Mouse (Mus musculus) liver, embryonic 11.5 days (tissue): ENCODE data around the gene Sgsm3. TPM values are rescaled to one million over a fixed set of nuclear protein-coding genes. Genes with fewer than 3 reads are reported as not detected.

ENCODE experiments used
- ATAC-seq: fragments of 200-750 bp; cut with Nextera tagmentation; replicated peaks from 2 replicates; pipeline ENCODE4 v1.8.0; 2017; ENCODE audit warnings: moderate number of reproducible peaks, mild to moderate bottlenecking, moderate TSS enrichment, moderate library complexity; ENCODE audit not compliant: low FRiP score
- DNase-seq: peaks from one replicate; pipeline ENCODE4 v3.0.0-alpha.2; 2017; ENCODE audit warnings: low spot score
- H3K27ac ChIP-seq: fragments of 300-500 bp; sonication (generic); 2 replicates; pipeline ENCODE4 v1.5.1; 2014; ENCODE audit warnings: mild to moderate bottlenecking, low read depth, low read length, control low read depth
- H3K27me3 ChIP-seq: fragments of 300-500 bp; sonication (generic); replicated peaks from 2 replicates; pipeline ENCODE4 v1.6.1; 2014; ENCODE audit warnings: low read length, mixed read lengths; ENCODE audit not compliant: control insufficient read depth, insufficient read depth
- H3K36me3 ChIP-seq: fragments of 300-500 bp; sonication (generic); 2 replicates; pipeline ENCODE4 v1.6.1; 2014; ENCODE audit warnings: mild to moderate bottlenecking, low read length, moderate library complexity, mixed read lengths; ENCODE audit not compliant: control insufficient read depth, insufficient read depth
- H3K4me1 ChIP-seq: fragments of 300-500 bp; sonication (generic); replicated peaks from 2 replicates; pipeline ENCODE4 v1.6.1; 2014; ENCODE audit warnings: low read length, mixed read lengths; ENCODE audit not compliant: control insufficient read depth, insufficient read depth
- H3K4me2 ChIP-seq: fragments of 300-500 bp; sonication (generic); 2 replicates; pipeline ENCODE4 v1.6.1; 2014; ENCODE audit warnings: mild to moderate bottlenecking, control low read depth, moderate library complexity
- H3K4me3 ChIP-seq: fragments of 300-500 bp; sonication (generic); 2 replicates; pipeline ENCODE4 v1.5.1; 2014; ENCODE audit warnings: low read depth, low read length, control low read depth
- H3K9ac ChIP-seq: fragments of 300-500 bp; sonication (generic); 2 replicates; pipeline ENCODE4 v1.6.1; 2014; ENCODE audit warnings: low read depth, low read length, control low read depth
- H3K9me3 ChIP-seq: fragments of 300-500 bp; sonication (generic); 2 replicates; pipeline ENCODE4 v1.6.1; 2016; ENCODE audit warnings: low read length, inconsistent platforms, mixed read lengths; ENCODE audit not compliant: control insufficient read depth
- WGBS: fragments of 180-500 bp; shearing (Covaris S2); extraction: QIAGEN DNeasy Blood & Tissue Kit; methylation state at CpG from one replicate; pipeline ENCODE4 v1.1.7; 2014; 5-methylcytosine and 5-hydroxymethylcytosine counted together
- polyA plus RNA-seq: library from polyadenylated mRNA; unstranded; fragments of >200 nt; fragmentation: Nextera tagmentation; extraction: Ambion mirVana; gene quantifications from 2 replicates; pipeline ENCODE4 v1.2.1, GENCODE M21; 2014

Sgsm3 gene
- polyA plus RNA-seq, 1 experiment from 2014 or later = 28.8 TPM

DNA sequence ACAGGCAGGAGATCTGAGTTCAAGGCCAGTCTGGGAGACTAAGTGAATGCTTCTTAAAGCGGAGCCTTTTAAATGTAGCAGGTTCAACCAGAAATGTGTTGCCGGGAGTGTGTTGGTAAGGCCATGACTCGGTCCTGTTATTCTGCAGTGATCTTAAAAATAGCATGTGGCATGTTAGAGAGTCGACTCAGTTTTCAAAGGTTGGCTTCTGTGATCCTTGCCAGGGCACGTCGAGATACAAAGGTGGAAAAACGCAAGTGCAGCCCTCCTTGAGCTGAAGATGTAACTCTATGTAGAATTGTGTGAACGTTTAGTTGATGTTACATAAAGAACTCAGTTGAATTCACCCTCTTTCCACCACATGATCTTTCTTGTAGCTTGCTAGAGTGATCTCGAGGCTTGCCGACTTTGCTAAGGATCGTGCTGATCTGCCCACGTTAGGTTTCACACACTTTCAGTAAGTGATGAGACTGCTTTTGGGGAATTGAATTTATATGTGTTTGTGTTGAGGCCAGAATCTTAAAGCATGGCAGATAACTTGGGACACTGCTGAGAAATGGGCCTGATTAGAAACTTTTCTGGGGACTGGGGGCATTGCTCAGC lies 21.6 kb upstream of the Sgsm3 start:
- no peak overlapping the region for H3K4me3 ChIP-seq
- H3K27ac ChIP-seq = no peak overlapping the region
- no peaks in the 10 kb centered on the region for H3K27me3 ChIP-seq
- H3K9ac ChIP-seq = no peak overlapping the region
- DNase-seq (no peak), ATAC-seq (no peak)
- no peaks in the 10 kb centered on the region for H3K9me3 ChIP-seq
- 92% methylated on average over 12 of the region's 12 CpGs for WGBS
- H3K4me1 ChIP-seq = no peaks in the 10 kb centered on the region
- peaks cover 53% of the 10 kb centered on the region for H3K36me3 ChIP-seq
- no peak overlapping the region for H3K4me2 ChIP-seq

DNA sequence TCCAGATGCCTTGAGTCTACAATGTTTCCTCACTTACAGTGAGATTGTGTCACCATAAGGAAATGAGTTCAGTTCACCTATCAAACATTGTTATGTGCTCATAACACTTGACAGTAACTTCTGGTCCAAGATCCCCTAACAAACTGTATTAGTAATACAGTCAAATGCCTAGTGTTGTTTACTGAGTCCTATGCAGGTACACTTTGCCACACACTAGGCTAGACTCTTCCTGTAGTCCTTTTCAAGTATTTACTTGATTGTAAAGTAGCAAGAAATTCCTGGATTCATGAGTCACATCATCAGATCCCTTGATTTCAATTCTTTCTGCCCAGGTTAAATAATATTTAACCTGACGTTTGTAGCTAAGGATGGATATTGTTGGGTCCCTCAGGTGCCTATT lies 8.2 kb upstream of the Sgsm3 start:
- WGBS = 89% methylated on average over 1 of the region's 1 CpGs
- H3K27ac ChIP-seq = no peak overlapping the region
- H3K4me2 ChIP-seq = no peak overlapping the region
- H3K36me3 ChIP-seq = peaks cover 38% of the 10 kb centered on the region
- no peak for DNase-seq
- H3K4me1 ChIP-seq = no peaks in the 10 kb centered on the region; the same call in 1 of the 2 replicates
- no peak for ATAC-seq
- no peak overlapping the region for H3K4me3 ChIP-seq
- no peaks in the 10 kb centered on the region for H3K9me3 ChIP-seq
- no peak overlapping the region for H3K9ac ChIP-seq
- no peaks in the 10 kb centered on the region for H3K27me3 ChIP-seq

DNA sequence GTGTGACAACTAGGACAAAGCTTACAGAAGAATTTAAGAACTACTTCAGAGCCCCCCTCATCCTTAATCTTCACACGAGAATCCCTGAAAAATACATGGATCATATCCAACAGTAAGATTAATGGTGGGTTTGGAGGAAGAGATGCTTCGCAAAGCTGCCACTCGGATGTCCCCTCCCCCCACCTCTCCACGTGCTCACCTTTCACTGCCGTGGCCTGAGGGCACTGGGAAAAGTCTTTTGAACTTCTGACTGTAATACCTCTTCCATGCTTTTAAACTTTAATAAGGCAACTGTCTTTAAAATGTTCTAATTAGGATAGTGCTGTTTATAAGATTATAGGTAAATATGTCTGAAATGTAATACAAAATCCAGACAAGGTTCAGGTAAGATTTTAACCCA lies 3.3 kb upstream of the Sgsm3 start:
- Histone ChIP-seq H3K4me1 (peaks cover 5% of the 10 kb centered on the region; the same call in 1 of the 2 replicates), H3K27me3 (no peaks in the 10 kb centered on the region), H3K27ac (no peak overlapping the region), H3K9me3 (no peaks in the 10 kb centered on the region), H3K4me3 (no peak overlapping the region), H3K9ac (no peak overlapping the region), H3K36me3 (peaks cover 7% of the 10 kb centered on the region), H3K4me2 (no peak overlapping the region)
- ATAC-seq = no peak
- no peak for DNase-seq
- 50% methylated on average over 5 of the region's 5 CpGs for WGBS

DNA sequence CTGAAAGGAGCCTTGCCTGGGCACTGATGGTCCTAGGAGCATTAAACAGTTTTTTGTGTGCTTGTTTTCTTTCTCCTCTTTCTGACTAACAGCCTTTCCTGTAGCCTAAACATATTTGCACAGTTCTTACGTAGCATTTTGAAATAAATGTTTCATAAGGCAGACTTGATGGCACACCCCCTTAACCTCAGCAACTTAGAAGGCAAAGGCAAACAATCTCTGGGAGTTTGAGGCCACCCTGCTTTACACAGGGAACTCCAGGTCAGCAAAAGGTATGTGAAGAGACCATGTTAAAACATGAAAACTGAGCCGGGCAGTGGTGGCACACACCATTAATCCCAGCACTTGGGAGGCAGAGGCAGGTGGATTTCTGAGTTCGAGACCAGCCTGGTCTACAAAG lies 1.9 kb upstream of the Sgsm3 start:
- WGBS = 89% methylated on average over 3 of the region's 3 CpGs
- no peak overlapping the region for H3K4me3 ChIP-seq
- H3K27ac ChIP-seq = no peak overlapping the region
- H3K36me3 ChIP-seq = no peaks in the 10 kb centered on the region
- H3K9me3 ChIP-seq = no peaks in the 10 kb centered on the region
- no peak for ATAC-seq
- no peak overlapping the region for H3K4me2 ChIP-seq
- H3K4me1 ChIP-seq = peaks cover 10% of the 10 kb centered on the region
- no peak overlapping the region for H3K9ac ChIP-seq
- DNase-seq = no peak
- H3K27me3 ChIP-seq = no peaks in the 10 kb centered on the region

DNA sequence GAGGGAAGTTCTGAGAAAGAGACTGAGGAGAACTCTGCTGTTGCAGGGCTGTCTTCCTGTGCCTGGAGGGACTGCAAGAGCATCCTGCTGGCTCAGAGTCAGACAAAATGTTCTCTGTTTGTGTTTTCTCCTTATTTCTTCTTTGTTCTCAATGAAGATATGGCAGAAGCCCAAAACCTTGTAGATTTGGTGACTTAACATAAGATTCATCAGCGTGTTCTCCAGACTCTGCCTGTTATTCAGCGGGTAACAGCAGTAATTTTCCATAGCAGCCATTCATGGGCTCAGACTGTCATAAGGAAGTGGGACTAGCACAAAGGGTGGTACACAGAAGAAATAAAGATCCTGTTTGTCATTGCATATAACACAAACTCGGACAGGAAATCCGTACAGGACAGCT lies 2.0 kb downstream of the Sgsm3 start:
- Histone ChIP-seq H3K4me2 (no peak overlapping the region), H3K27ac (no peak overlapping the region), H3K27me3 (no peaks in the 10 kb centered on the region), H3K9ac (no peak overlapping the region), H3K9me3 (no peaks in the 10 kb centered on the region), H3K4me1 (peaks cover 19% of the 10 kb centered on the region), H3K36me3 (no peaks in the 10 kb centered on the region), H3K4me3 (no peak overlapping the region)
- ATAC-seq (no peak), DNase-seq (no peak)
- whole genome bisulfite sequencing = 80% methylated on average over 4 of the region's 4 CpGs

DNA sequence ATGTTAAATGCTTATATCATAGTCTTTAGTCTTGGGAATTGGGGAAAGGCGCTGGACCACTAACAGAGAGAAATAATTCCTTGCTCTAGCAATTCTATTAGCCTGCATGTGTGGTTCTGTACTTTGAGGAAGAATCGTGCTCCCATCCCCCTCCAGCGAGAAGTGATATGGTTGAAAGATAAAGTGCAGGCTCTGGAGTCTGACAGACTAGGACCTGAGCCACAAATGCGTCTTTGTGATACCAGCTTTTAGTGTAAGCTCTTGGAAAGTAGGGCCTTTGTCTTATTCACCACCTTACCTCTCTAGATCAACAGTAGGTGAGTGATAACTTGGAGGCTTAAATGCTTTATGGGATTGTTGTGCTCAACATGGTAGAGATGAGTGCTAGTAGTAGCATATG lies 3.6 kb downstream of the Sgsm3 start:
- Histone ChIP-seq H3K4me2 (no peak overlapping the region), H3K9ac (no peak overlapping the region), H3K4me3 (no peak overlapping the region), H3K9me3 (no peaks in the 10 kb centered on the region), H3K27me3 (no peaks in the 10 kb centered on the region), H3K27ac (0 out of 2 replicates have a peak overlapping the region, but pooled peaks have one; percentile 52), H3K36me3 (no peaks in the 10 kb centered on the region), H3K4me1 (peaks cover 19% of the 10 kb centered on the region)
- ATAC-seq = peak; percentile 71
- DNase-seq = no peak
- WGBS = 43% methylated on average over 4 of the region's 4 CpGs

DNA sequence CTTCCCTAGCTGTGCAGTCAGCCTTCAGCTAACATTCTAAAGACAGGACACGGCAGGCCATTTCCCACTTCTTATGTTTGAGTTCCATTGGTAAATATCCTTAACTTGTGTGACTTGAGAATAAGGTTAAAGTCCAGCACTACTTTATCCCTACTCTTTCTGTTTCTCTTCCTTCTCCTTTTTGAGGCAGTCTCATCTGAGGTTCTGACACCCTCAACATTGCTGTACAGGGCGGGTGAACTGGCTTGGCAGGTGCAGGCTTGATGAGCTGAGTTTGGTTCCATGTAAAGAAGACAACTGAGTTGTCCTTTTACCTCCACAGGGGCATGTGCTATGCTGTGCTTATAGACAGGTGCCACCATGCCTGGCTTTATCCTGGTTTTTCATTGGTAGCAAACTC lies 5.7 kb downstream of the Sgsm3 start:
- ATAC-seq (no peak), DNase-seq (no peak)
- Histone ChIP-seq H3K4me3 (no peak overlapping the region), H3K9me3 (no peaks in the 10 kb centered on the region), H3K27me3 (no peaks in the 10 kb centered on the region), H3K27ac (no peak overlapping the region), H3K4me1 (peaks cover 21% of the 10 kb centered on the region), H3K36me3 (no peaks in the 10 kb centered on the region), H3K4me2 (no peak overlapping the region), H3K9ac (no peak overlapping the region)
- WGBS = 83% methylated on average over 2 of the region's 2 CpGs

DNA sequence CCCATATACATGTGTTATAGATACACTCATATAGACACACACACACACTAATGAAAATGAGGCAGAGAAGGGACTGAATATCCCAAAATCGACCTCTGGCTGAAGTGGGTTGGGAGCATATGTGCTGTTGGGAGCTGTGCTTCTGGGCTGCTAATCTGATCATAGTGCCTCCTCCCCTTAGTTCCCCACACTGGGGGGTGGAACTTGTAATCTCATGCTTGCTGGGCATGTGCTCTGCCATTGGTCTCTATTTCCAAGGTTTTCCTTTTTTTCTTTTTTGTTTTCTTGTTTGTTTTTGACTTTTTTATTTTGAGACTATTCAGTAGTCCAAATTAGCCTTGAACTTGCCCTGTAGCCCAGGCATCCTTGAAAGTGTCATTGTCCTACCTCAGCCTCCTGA lies 10.8 kb downstream of the Sgsm3 start:
- H3K4me1 ChIP-seq = peaks cover 6% of the 10 kb centered on the region
- 36% methylated on average over 1 of the region's 1 CpGs for WGBS
- ATAC-seq (peak; percentile 81), DNase-seq (no peak)
- no peaks in the 10 kb centered on the region for H3K36me3 ChIP-seq
- H3K9me3 ChIP-seq = no peaks in the 10 kb centered on the region
- H3K9ac ChIP-seq = no peak overlapping the region
- H3K27ac ChIP-seq = no peak overlapping the region
- H3K4me3 ChIP-seq = no peak overlapping the region
- H3K4me2 ChIP-seq = no peak overlapping the region; the same call in 1 of the 2 replicates
- no peaks in the 10 kb centered on the region for H3K27me3 ChIP-seq

DNA sequence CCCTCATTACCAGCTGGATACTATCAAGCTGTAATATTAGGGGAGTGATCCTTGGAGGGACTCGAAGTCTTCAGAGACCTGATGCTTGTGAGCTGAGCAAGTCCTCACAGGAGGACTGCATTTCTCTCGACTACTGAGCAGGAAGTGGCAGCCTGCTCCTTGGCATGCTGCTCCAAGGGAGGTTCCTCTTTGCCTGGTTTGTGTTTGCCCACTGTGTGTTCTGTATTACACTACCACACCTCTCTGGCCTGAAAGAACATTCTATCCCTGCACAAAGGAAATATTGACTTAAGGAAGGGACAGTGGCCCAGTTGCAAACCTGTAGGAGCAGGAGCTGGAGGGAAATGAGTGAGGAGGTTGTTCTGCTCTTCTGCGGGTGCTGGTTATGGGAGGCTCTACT lies 12.1 kb downstream of the Sgsm3 start:
- Histone ChIP-seq H3K27me3 (no peaks in the 10 kb centered on the region), H3K9me3 (no peaks in the 10 kb centered on the region), H3K27ac (no peak overlapping the region), H3K36me3 (no peaks in the 10 kb centered on the region), H3K4me2 (no peak overlapping the region), H3K9ac (no peak overlapping the region), H3K4me1 (peaks cover 6% of the 10 kb centered on the region), H3K4me3 (no peak overlapping the region)
- 68% methylated on average over 3 of the region's 3 CpGs for WGBS
- no peak for ATAC-seq
- DNase-seq = no peak
